Mouse (Mus musculus) heart, adult 2 months (tissue): Measurements from ENCODE around the gene Dynlt1f. TPM values are rescaled to one million over a fixed set of nuclear protein-coding genes. Genes with fewer than 3 reads are reported as not detected.

Source experiments
- polyA plus RNA-seq: library from polyadenylated mRNA; depleted of rRNA; stranded (reverse); fragments of >200 nt; gene quantifications from 2 replicates; pipeline ENCODE4 v1.2.3, GENCODE M21; 2012; rRNA removed
- total RNA-seq, 2 experiments: library from RNA; stranded (reverse); gene quantifications; 2 replicates each; pipeline ENCODE4 v1.2.3; 2021

Gene Dynlt1f
- total and polyA plus RNA-seq, 3 experiments = 22.0 to 46.9 (median 37.0) TPM

Other genes starting within 250 kb of the Dynlt1f start
- 10 to 100 TPM; 34.2 to 42.1 TPM for gene Dynlt1b, start 225.8 kb downstream of the Dynlt1f start, total RNA-seq
- 113 and 143 TPM in 2 replicates for gene Dynlt1b, start 225.8 kb downstream of the Dynlt1f start, polyA plus RNA-seq
- 1 to 10 TPM; 1.7 to 4.1 TPM for gene Dynlt1c, start 54.2 kb downstream of the Dynlt1f start, total RNA-seq
- gene Dynlt1c, start 54.2 kb downstream of the Dynlt1f start, polyA plus RNA-seq = 7.4 and 9.5 TPM in 2 replicates
- under 1 TPM; 0.16 to 0.34 TPM for gene Sytl3, start 3.2 kb upstream of the Dynlt1f start, total RNA-seq
- 0.12 and 0.23 TPM in 2 replicates for gene Sytl3, start 3.2 kb upstream of the Dynlt1f start, polyA plus RNA-seq
- 10 to 100 TPM; 33.4 to 35.7 TPM for gene Ezr, start 126.9 kb upstream of the Dynlt1f start, total RNA-seq
- 24.2 TPM in 2 replicates for gene Ezr, start 126.9 kb upstream of the Dynlt1f start, polyA plus RNA-seq